Mouse (Mus musculus): ENCODE results near the gene Prrc2a. TPM values are rescaled to one million over a fixed set of nuclear protein-coding genes. Genes with fewer than 3 reads are reported as not detected.
A peak's percentile ranks its signal among the peaks of the same experiment; 100 is the strongest.

Prrc2a gene
- polyA plus RNA-seq, 1 experiment from 2014 or later: 229 TPM

- H3K4me3 ChIP-seq: no peak overlapping the region
- 96% methylated on average over 7 of the region's 7 CpGs for WGBS
- H3K9me3 ChIP-seq (replicated peaks): no peaks in the 10 kb centered on the region
- DNase-seq (ENCODE audit: low spot score): no peak
- H3K27ac ChIP-seq: no peak overlapping the region
- H3K27me3 ChIP-seq (ENCODE audit: low read depth, poor library complexity, severe bottlenecking): no peaks in the 10 kb centered on the region
- H3K36me3 ChIP-seq: peaks cover 99% of the 10 kb centered on the region
- peaks cover 9% of the 10 kb centered on the region for H3K4me1 ChIP-seq
These were observed 10.1 kb downstream of the Prrc2a start for GRCm38 (mm10) chr17:35154616-35155015.

- no peak for DNase-seq (ENCODE audit: low spot score)
- Histone ChIP-seq H3K27ac (no peak overlapping the region), H3K9me3 (replicated peaks) (no peaks in the 10 kb centered on the region), H3K4me3 (no peak overlapping the region), H3K4me1 (peaks cover 9% of the 10 kb centered on the region), H3K27me3 (ENCODE audit: low read depth, poor library complexity, severe bottlenecking) (no peaks in the 10 kb centered on the region), H3K36me3 (peaks cover 99% of the 10 kb centered on the region)
- 80% methylated on average over 4 of the region's 4 CpGs for WGBS
These were observed 10.8 kb downstream of the Prrc2a start for GRCm38 (mm10) chr17:35153931-35154330.

GRCm38 (mm10) chr17:35153077-35153476, 11.6 kb downstream of the Prrc2a start:
- 93% methylated on average over 9 of the region's 9 CpGs for WGBS
- no peaks in the 10 kb centered on the region for H3K27me3 ChIP-seq (ENCODE audit: low read depth, poor library complexity, severe bottlenecking)
- peaks cover 99% of the 10 kb centered on the region for H3K36me3 ChIP-seq
- no peak for DNase-seq (ENCODE audit: low spot score)
- no peak overlapping the region for H3K4me3 ChIP-seq
- H3K27ac ChIP-seq: no peak overlapping the region
- no peaks in the 10 kb centered on the region for H3K9me3 ChIP-seq (replicated peaks)
- H3K4me1 ChIP-seq: peaks cover 9% of the 10 kb centered on the region

- Histone ChIP-seq H3K36me3 (peaks cover 97% of the 10 kb centered on the region), H3K4me3 (no peak overlapping the region), H3K27me3 (ENCODE audit: low read depth, poor library complexity, severe bottlenecking) (no peaks in the 10 kb centered on the region), H3K27ac (no peak overlapping the region), H3K9me3 (replicated peaks) (no peaks in the 10 kb centered on the region), H3K4me1 (peaks cover 9% of the 10 kb centered on the region)
- no peak for DNase-seq (ENCODE audit: low spot score)
- 96% methylated on average over 4 of the region's 4 CpGs for WGBS
These were observed 12.6 kb downstream of the Prrc2a start for GRCm38 (mm10) chr17:35152121-35152520.

- Histone ChIP-seq H3K36me3 (peaks cover 97% of the 10 kb centered on the region), H3K27ac (no peak overlapping the region), H3K4me3 (no peak overlapping the region), H3K27me3 (ENCODE audit: low read depth, poor library complexity, severe bottlenecking) (no peaks in the 10 kb centered on the region), H3K9me3 (replicated peaks) (no peaks in the 10 kb centered on the region), H3K4me1 (no peaks in the 10 kb centered on the region)
- DNase-seq (ENCODE audit: low spot score): no peak
- WGBS: 70% methylated on average over 5 of the region's 5 CpGs
These were observed 16.6 kb downstream of the Prrc2a start for GRCm38 (mm10) chr17:35147922-35148639.

GRCm38 (mm10) chr17:35147348-35147747, 17.3 kb downstream of the Prrc2a start:
- Histone ChIP-seq H3K4me1 (no peaks in the 10 kb centered on the region), H3K27me3 (ENCODE audit: low read depth, poor library complexity, severe bottlenecking) (no peaks in the 10 kb centered on the region), H3K27ac (no peak overlapping the region), H3K9me3 (replicated peaks) (no peaks in the 10 kb centered on the region), H3K4me3 (no peak overlapping the region), H3K36me3 (peaks cover 97% of the 10 kb centered on the region)
- 61% methylated on average over 3 of the region's 3 CpGs for WGBS
- DNase-seq (ENCODE audit: low spot score): no peak

- 91% methylated on average over 5 of the region's 5 CpGs for WGBS
- Histone ChIP-seq H3K36me3 (peaks cover 97% of the 10 kb centered on the region), H3K27ac (no peak overlapping the region), H3K27me3 (ENCODE audit: low read depth, poor library complexity, severe bottlenecking) (no peaks in the 10 kb centered on the region), H3K4me1 (no peaks in the 10 kb centered on the region), H3K9me3 (replicated peaks) (no peaks in the 10 kb centered on the region), H3K4me3 (no peak overlapping the region)
- no peak for DNase-seq (ENCODE audit: low spot score)
These were observed 18.6 kb downstream of the Prrc2a start for GRCm38 (mm10) chr17:35146139-35146538.

GRCm38 (mm10) chr17:35141971-35142370, 22.7 kb downstream of the Prrc2a start:
- Histone ChIP-seq H3K9me3 (replicated peaks) (no peaks in the 10 kb centered on the region), H3K4me3 (no peak overlapping the region), H3K27me3 (ENCODE audit: low read depth, poor library complexity, severe bottlenecking) (no peaks in the 10 kb centered on the region), H3K4me1 (peaks cover 6% of the 10 kb centered on the region; the same call in 1 of the 2 replicates), H3K36me3 (peaks cover 97% of the 10 kb centered on the region), H3K27ac (no peak overlapping the region)
- WGBS: 91% methylated on average over 6 of the region's 6 CpGs
- DNase-seq (ENCODE audit: low spot score): no peak

- H3K27ac ChIP-seq: no peak overlapping the region
- H3K27me3 ChIP-seq (ENCODE audit: low read depth, poor library complexity, severe bottlenecking): no peaks in the 10 kb centered on the region
- WGBS: 82% methylated on average over 16 of the region's 16 CpGs
- peaks cover 14% of the 10 kb centered on the region for H3K4me1 ChIP-seq
- DNase-seq (ENCODE audit: low spot score): no peak
- no peaks in the 10 kb centered on the region for H3K9me3 ChIP-seq (replicated peaks)
- peaks cover 83% of the 10 kb centered on the region for H3K36me3 ChIP-seq
- no peak overlapping the region for H3K4me3 ChIP-seq
These were observed 24.2 kb downstream of the Prrc2a start for GRCm38 (mm10) chr17:35140490-35140996.

GRCm38 (mm10) chr17:35139269-35139668, 25.4 kb downstream of the Prrc2a start:
- Histone ChIP-seq H3K36me3 (peaks cover 70% of the 10 kb centered on the region), H3K4me1 (peaks cover 14% of the 10 kb centered on the region), H3K9me3 (replicated peaks) (no peaks in the 10 kb centered on the region), H3K27ac (no peak overlapping the region), H3K27me3 (ENCODE audit: low read depth, poor library complexity, severe bottlenecking) (no peaks in the 10 kb centered on the region), H3K4me3 (no peak overlapping the region)
- WGBS: 93% methylated on average over 3 of the region's 3 CpGs
- DNase-seq (ENCODE audit: low spot score): no peak

- WGBS: under 1% methylated on average over 43 of the region's 43 CpGs
- Histone ChIP-seq H3K9me3 (replicated peaks) (no peaks in the 10 kb centered on the region), H3K4me3 (peak overlapping the region; percentile 85), H3K27me3 (ENCODE audit: low read depth, poor library complexity, severe bottlenecking) (no peaks in the 10 kb centered on the region), H3K27ac (peak overlapping the region; percentile 97), H3K36me3 (peaks cover 37% of the 10 kb centered on the region), H3K4me1 (peaks cover 14% of the 10 kb centered on the region)
- DNase-seq (ENCODE audit: low spot score): no peak
These were observed 28.9 kb downstream of the Prrc2a start for GRCm38 (mm10) chr17:35135591-35136320.

- H3K36me3 ChIP-seq: peaks cover 32% of the 10 kb centered on the region
- no peaks in the 10 kb centered on the region for H3K27me3 ChIP-seq (ENCODE audit: low read depth, poor library complexity, severe bottlenecking)
- no peaks in the 10 kb centered on the region for H3K9me3 ChIP-seq (replicated peaks)
- H3K4me3 ChIP-seq: peak within 1 kb of the TSS; percentile 85
- peak within 1 kb of the TSS; percentile 97 for H3K27ac ChIP-seq
- under 1% methylated on average over 66 of the region's 66 CpGs for WGBS
- DNase-seq (ENCODE audit: low spot score): peak; percentile 96
- peaks cover 14% of the 10 kb centered on the region for H3K4me1 ChIP-seq
These were observed 29.7 kb downstream of the Prrc2a start, which contains the start of gene Bag6 for GRCm38 (mm10) chr17:35134801-35135590. Gene Bag6, plus strand, starts transcription at chr17:35135178.
